Comparison of ENCODE assay signal across 8 mouse cellular contexts in the genomic region with DNA sequence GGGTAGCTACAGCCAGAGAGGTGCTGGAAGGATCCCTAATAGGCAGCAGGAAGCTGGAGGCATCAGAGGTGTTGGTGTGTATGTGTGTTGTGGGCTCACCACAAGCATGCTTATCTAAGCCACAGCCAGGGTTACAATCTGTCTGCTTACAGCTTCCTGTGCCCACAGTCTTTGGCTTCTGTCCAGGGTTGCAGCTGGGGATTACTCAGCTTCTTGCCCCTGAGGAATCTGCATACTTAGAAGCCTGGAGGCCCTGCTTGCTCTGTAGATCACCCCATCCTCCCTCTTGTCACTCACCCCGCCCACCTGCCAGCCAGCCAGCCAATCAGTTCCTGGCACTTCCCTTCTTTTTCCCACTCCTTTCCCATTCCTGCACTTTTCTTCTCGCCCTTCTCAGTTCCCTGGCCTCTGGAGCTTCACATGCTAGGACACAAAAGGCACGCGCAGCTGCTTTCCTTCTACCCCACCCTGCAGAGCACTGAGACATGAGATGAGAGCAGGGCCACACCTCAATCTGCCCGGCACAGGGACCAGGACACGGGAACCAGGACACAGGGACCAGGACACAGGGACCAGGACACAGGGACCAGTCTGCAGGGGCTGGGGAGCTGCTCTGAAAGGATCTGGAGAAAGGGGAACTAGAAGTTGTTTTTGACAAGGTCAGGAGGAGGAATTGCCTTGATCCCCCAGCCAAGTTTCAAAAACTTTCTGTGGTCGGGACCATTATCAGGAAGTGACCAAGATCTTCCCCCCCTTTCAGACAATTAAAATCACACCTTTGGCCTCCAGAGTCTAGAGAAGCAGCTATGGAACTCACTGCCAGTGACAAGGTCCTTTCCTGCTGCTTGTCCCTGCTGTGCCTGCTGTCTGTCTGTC.
DNase-seq lines count a peak whose midpoint lies in the region; ATAC-seq lines count a peak whose summit lies in the region.
"Not testable (repeated sequence)": the region's sequence is repeated elsewhere in the genome, so short reads cannot be mapped to it uniquely, and the experiment has no call there.

No protein-coding gene starts in this region.

- H3K9ac ChIP-seq in embryonic facial prominence, embryonic 12.5 days; hindbrain, embryonic 13.5 days; kidney, embryonic 14.5 days (ENCODE audit: low read depth, low read length): not testable (repeated sequence)

- not testable (repeated sequence) for H3K9me3 ChIP-seq in embryonic facial prominence, embryonic 12.5 days; hindbrain, embryonic 13.5 days; kidney, embryonic 14.5 days (ENCODE audit: control insufficient read depth, low read length)

- H3K36me3 ChIP-seq in embryonic facial prominence, embryonic 12.5 days; hindbrain, embryonic 13.5 days; kidney, embryonic 14.5 days (ENCODE audit: control insufficient read depth, insufficient read depth, low read length): not testable (repeated sequence)

- H3K4me1 ChIP-seq in embryonic facial prominence, embryonic 12.5 days; hindbrain, embryonic 13.5 days (replicated peaks); kidney, embryonic 14.5 days (ENCODE audit: control insufficient read depth, insufficient read depth, low read length): not testable (repeated sequence)

- WGBS in embryonic facial prominence, embryonic 12.5 days: no CpG with 5 or more reads among the region's 7 CpGs
- no CpG with 5 or more reads among the region's 7 CpGs for WGBS in hindbrain, embryonic 13.5 days
- WGBS in kidney, embryonic 14.5 days: 0% methylated on average over 1 of the region's 7 CpGs

- H3K27ac ChIP-seq in embryonic facial prominence, embryonic 12.5 days; hindbrain, embryonic 13.5 days; kidney, embryonic 14.5 days (ENCODE audit: low read depth, low read length): not testable (repeated sequence)

- H3K4me2 ChIP-seq in embryonic facial prominence, embryonic 12.5 days (replicated peaks); hindbrain, embryonic 13.5 days; kidney, embryonic 14.5 days (replicated peaks; ENCODE audit: low read depth, low read length): not testable (repeated sequence)

- intact Hi-C loops in gastrocnemius, postnatal 14 days (cut with DNase I; ENCODE audit: low total_unique reads); left cerebral cortex, postnatal 25 days (cut with DNase I): not testable (repeated sequence)

- ATAC-seq in CD4-positive, CD25-positive, alpha-beta regulatory T cell, adult 4 months: peak; percentile 84
- 0 out of 2 replicates have a peak, but pooled peaks have one; percentile 64 for ATAC-seq in embryonic facial prominence, embryonic 12.5 days (ENCODE audit: insufficient number of reproducible peaks, insufficient read depth, low FRiP score, low TSS enrichment)
- peak; percentile 86 for ATAC-seq in hindbrain, embryonic 13.5 days (ENCODE audit: low FRiP score)
- peak; percentile 89 for ATAC-seq in kidney, embryonic 14.5 days (ENCODE audit: low FRiP score, low TSS enrichment)
- ATAC-seq in megakaryocyte progenitor cell, adult 5-6 weeks (replicated peaks; ENCODE audit: poor library complexity): peak; percentile 84

- DNase-seq in gastrocnemius, postnatal 14 days: peak; percentile 6
- peak; percentile 5 to 48 for DNase-seq in left cerebral cortex, postnatal 25 days (ENCODE audit: low spot score in 2 of 2)
- peak; percentile 34 for DNase-seq in ovary, adult 18-20 months (ENCODE audit: low spot score)

- not testable (repeated sequence) for H3K27me3 ChIP-seq in embryonic facial prominence, embryonic 12.5 days; hindbrain, embryonic 13.5 days; kidney, embryonic 14.5 days (ENCODE audit: control insufficient read depth, insufficient read depth, low read length)

- not testable (repeated sequence) for H3K4me3 ChIP-seq in embryonic facial prominence, embryonic 12.5 days; hindbrain, embryonic 13.5 days; kidney, embryonic 14.5 days (ENCODE audit: low read length)
